Mouse (Mus musculus) bone marrow macrophage, adult 2 months (primary cell): ENCODE data around the gene Gm11627.

ENCODE experiments used
- CTCF ChIP-seq: IDR thresholded peaks from 2 replicates; pipeline ENCODE4 v1.5.1; 2012; ENCODE audit warnings: low read depth, mild to moderate bottlenecking, low read length, moderate library complexity
- POLR2A ChIP-seq: IDR thresholded peaks from 2 replicates; pipeline ENCODE4 v1.6.1; 2012; ENCODE audit warnings: mild to moderate bottlenecking, low read depth, low read length, borderline replicate concordance

- TF ChIP-seq CTCF: no peak
- no peak for TF ChIP-seq POLR2A
These were observed 31.0 kb upstream of the Gm11627 start for GRCm38 (mm10) chr11:102610260-102610659.
